Mouse (Mus musculus) CD4-positive naive resting alpha-beta T cell, adult 57 days (primary cell): Measurements from ENCODE around the gene Fkbp1b. TPM values are rescaled to one million over a fixed set of nuclear protein-coding genes. Genes with fewer than 3 reads are reported as not detected.

Source experiments
- total RNA-seq: library from RNA; stranded (reverse); gene quantifications from one replicate; pipeline ENCODE4 v1.2.4, GENCODE M21; 2023

The Fkbp1b gene
- 1.2 TPM for total RNA-seq

GRCm38 (mm10) chr12:4841392-4841887 is at the start of gene Fkbp1b:
Gene Fkbp1b (minus strand): TSS chr12:4841591.

GRCm38 (mm10) chr12:4874161-4874927 is 33.0 kb upstream of the Fkbp1b start, which contains the start of gene Mfsd2b:
Gene Mfsd2b (minus strand): TSS chr12:4874359.

GRCm38 (mm10) chr12:4842890-4843597 is 1.7 kb upstream of the Fkbp1b start, which contains the start of gene Wdcp:
Gene Wdcp (plus strand): TSS chr12:4843303.

GRCm38 (mm10) chr12:4817361-4818101 is 23.9 kb downstream of the Fkbp1b start, which contains the start of gene Sf3b6:
Gene Sf3b6 (plus strand): TSS chr12:4817544.

Other genes with a start within 250 kb of the Fkbp1b start
- gene Itsn2, start 249.0 kb downstream of the Fkbp1b start, total RNA-seq = 210 TPM
- gene Gm3625, start 248.7 kb downstream of the Fkbp1b start, total RNA-seq = not detected
- not detected for gene Fam228a, start 103.2 kb downstream of the Fkbp1b start, total RNA-seq
- 1.9 TPM for gene Pfn4, start 72.6 kb downstream of the Fkbp1b start, total RNA-seq
- 5.5 TPM for gene Fam228b, start 72.3 kb downstream of the Fkbp1b start, total RNA-seq
- 129 TPM for gene Sf3b6, start 24.0 kb downstream of the Fkbp1b start, total RNA-seq
- 16.2 TPM for gene Wdcp, start 1.7 kb upstream of the Fkbp1b start, total RNA-seq
- 3.5 TPM for gene Mfsd2b, start 32.8 kb upstream of the Fkbp1b start, total RNA-seq
- 28.9 TPM for gene Ubxn2a, start 66.1 kb upstream of the Fkbp1b start, total RNA-seq
- 79.5 TPM for gene Atad2b, start 75.8 kb upstream of the Fkbp1b start, total RNA-seq